Mouse (Mus musculus): ENCODE measurements around the gene Sectm1b. TPM values are rescaled to one million over a fixed set of nuclear protein-coding genes. Genes with fewer than 3 reads are reported as not detected.
"Not testable (repeated sequence)": the region's sequence is repeated elsewhere in the genome, so short reads cannot be mapped to it uniquely, and the experiment has no call there.

Gene Sectm1b
- polyA plus RNA-seq, 1 experiment from 2014 or later, result not detected

GRCm38 (mm10) chr11:121064197-121064596 lies 828 bp upstream of the Sectm1b start:
- no peak for ATAC-seq (ENCODE audit: low FRiP score)
- Histone ChIP-seq H3K4me1 (no peaks in the 10 kb centered on the region), H3K9me3 (replicated peaks) (no peaks in the 10 kb centered on the region), H3K27ac (replicated peaks) (no peak overlapping the region), H3K4me2 (no peak overlapping the region), H3K36me3 (no peaks in the 10 kb centered on the region), H3K9ac (replicated peaks) (no peak overlapping the region), H3K27me3 (replicated peaks) (no peaks in the 10 kb centered on the region), H3K4me3 (replicated peaks) (no peak overlapping the region)
- 83% methylated on average over 3 of the region's 3 CpGs for WGBS

- WGBS, result 78% methylated on average over 8 of the region's 8 CpGs
These were observed 1.8 kb downstream of the Sectm1b start for GRCm38 (mm10) chr11:121061615-121062014.

DNA sequence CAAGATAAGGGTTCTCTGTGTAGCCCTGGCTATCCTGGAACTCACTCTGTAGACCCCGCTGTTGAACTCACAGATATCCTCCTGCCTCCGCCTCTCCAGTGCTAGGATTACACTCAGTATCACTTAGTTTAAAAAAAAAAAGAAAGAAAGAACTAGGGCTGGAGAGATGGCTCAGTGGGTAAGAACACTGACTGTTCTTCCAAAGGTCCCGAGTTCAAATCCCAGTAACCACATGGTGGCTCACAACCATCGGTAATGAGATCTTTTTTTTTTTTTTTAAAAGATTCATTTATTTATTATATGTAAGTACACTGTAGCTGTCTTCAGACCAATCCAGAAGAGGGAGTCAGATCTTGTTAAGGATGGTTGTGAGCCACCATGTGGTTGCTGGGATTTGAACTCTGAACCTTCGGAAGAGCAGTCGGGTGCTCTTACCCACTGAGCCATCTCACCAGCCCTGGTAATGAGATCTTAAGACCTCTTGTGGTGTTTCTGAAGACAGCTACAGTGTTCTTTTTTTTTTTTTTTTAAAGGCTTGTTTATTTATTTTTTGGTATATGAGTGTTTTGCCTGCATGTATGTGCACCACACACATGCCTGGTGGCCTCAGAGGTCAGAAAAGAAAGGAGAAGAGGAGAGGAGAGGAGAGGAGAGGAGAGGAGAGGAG lies 2.8 kb downstream of the Sectm1b start:
- not testable (repeated sequence) for H3K36me3 ChIP-seq; H3K4me3 ChIP-seq (replicated peaks); H3K27me3 ChIP-seq (replicated peaks); H3K27ac ChIP-seq (replicated peaks); ATAC-seq (ENCODE audit: low FRiP score); H3K9ac ChIP-seq (replicated peaks); H3K4me2 ChIP-seq; H3K4me1 ChIP-seq; H3K9me3 ChIP-seq (replicated peaks)
- 99% methylated on average over 6 of the region's 6 CpGs for WGBS

More at GRCm38 (mm10) chr11:121061615-121062014, 1.8 kb downstream of the Sectm1b start:
- no peaks in the 10 kb centered on the region for H3K36me3 ChIP-seq
- no peak overlapping the region for H3K9ac ChIP-seq (replicated peaks)
- no peak overlapping the region for H3K4me2 ChIP-seq
- ATAC-seq (ENCODE audit: low FRiP score), result no peak
- H3K27ac ChIP-seq (replicated peaks), result no peak overlapping the region
- no peaks in the 10 kb centered on the region for H3K27me3 ChIP-seq (replicated peaks)
- H3K4me3 ChIP-seq (replicated peaks), result no peak overlapping the region
- no peaks in the 10 kb centered on the region for H3K9me3 ChIP-seq (replicated peaks)
- no peaks in the 10 kb centered on the region for H3K4me1 ChIP-seq

DNA sequence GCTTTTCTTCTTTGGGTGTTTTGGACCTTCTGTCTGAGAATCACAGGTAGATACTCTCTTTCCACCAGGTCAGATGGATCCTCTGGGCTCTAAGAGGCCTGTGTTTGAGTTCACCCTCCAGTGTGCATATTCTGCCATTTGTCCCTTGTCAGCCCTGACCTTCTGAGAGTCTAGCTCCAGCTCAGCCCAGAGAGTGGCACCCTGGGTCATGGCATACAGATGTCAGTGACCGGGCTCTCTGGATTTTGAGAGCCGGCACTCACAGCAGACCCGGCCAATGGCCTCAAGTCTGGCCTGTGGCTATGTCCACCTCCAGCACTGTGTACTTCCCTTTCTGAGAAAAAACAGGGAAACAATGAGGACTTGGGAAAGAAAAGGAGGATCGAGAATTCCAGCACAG lies 3.9 kb downstream of the Sectm1b start:
- no peak overlapping the region for H3K9ac ChIP-seq (replicated peaks)
- no peaks in the 10 kb centered on the region for H3K9me3 ChIP-seq (replicated peaks)
- H3K36me3 ChIP-seq, result no peaks in the 10 kb centered on the region
- ATAC-seq (ENCODE audit: low FRiP score), result no peak
- H3K4me3 ChIP-seq (replicated peaks), result no peak overlapping the region
- no peaks in the 10 kb centered on the region for H3K4me1 ChIP-seq
- H3K27ac ChIP-seq (replicated peaks), result no peak overlapping the region
- WGBS, result 91% methylated on average over 4 of the region's 4 CpGs
- no peak overlapping the region for H3K4me2 ChIP-seq
- no peaks in the 10 kb centered on the region for H3K27me3 ChIP-seq (replicated peaks)

- H3K4me2 ChIP-seq, result no peak overlapping the region
- H3K27ac ChIP-seq (replicated peaks), result no peak overlapping the region
- no peak for ATAC-seq (ENCODE audit: low FRiP score)
- WGBS, result 91% methylated on average over 4 of the region's 4 CpGs
- H3K27me3 ChIP-seq (replicated peaks), result no peaks in the 10 kb centered on the region
- H3K9ac ChIP-seq (replicated peaks), result no peak overlapping the region
- H3K4me1 ChIP-seq, result no peaks in the 10 kb centered on the region
- no peak overlapping the region for H3K4me3 ChIP-seq (replicated peaks)
- H3K9me3 ChIP-seq (replicated peaks), result no peaks in the 10 kb centered on the region
- no peaks in the 10 kb centered on the region for H3K36me3 ChIP-seq
These were observed 4.4 kb downstream of the Sectm1b start for GRCm38 (mm10) chr11:121058956-121059355.

GRCm38 (mm10) chr11:121058122-121058521 lies 5.2 kb downstream of the Sectm1b start:
- ATAC-seq (ENCODE audit: low FRiP score), result no peak
- H3K27ac ChIP-seq (replicated peaks), result no peak overlapping the region
- no peaks in the 10 kb centered on the region for H3K9me3 ChIP-seq (replicated peaks)
- H3K4me2 ChIP-seq, result no peak overlapping the region
- H3K9ac ChIP-seq (replicated peaks), result no peak overlapping the region
- no peaks in the 10 kb centered on the region for H3K4me1 ChIP-seq
- 87% methylated on average over 5 of the region's 5 CpGs for WGBS
- H3K27me3 ChIP-seq (replicated peaks), result no peaks in the 10 kb centered on the region
- no peak overlapping the region for H3K4me3 ChIP-seq (replicated peaks)
- no peaks in the 10 kb centered on the region for H3K36me3 ChIP-seq

DNA sequence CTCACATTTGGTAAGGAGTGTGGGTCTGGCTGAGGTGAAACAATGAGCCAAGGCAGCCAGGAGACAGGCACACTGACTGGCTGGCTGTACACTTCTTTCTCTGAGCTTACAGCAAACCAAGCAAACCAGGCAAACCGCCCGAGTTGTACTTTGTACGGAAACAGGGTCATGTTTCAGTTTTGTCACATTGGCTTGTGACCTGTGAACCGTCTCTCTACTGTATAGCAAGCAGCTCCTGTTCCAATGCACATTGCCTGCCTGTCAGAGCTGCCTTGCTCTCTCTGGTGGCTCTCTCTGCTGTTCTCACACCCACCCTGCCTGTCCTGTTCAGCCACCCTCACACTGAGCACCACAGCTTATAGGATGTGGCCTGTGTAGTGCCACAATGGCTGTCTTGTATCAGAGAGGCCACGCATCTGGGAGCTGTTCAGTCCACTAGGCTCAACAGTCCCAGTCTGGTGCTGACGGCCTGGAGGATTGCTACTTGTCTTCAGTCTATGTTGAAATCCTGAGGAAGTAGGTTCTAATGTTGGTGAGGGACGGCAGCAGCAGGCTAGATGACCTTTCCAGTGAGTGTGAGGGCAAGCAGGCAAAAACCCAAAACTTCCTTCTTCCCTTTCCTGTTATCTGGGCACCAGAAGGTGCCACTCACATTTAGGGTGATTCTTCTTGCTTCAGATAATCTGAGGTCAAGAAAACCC lies 6.7 kb downstream of the Sectm1b start:
- H3K36me3 ChIP-seq, result no peaks in the 10 kb centered on the region
- H3K4me1 ChIP-seq, result no peaks in the 10 kb centered on the region
- no peak for ATAC-seq (ENCODE audit: low FRiP score)
- H3K9ac ChIP-seq (replicated peaks), result no peak overlapping the region
- H3K9me3 ChIP-seq (replicated peaks), result no peaks in the 10 kb centered on the region
- no peak overlapping the region for H3K4me2 ChIP-seq
- no peaks in the 10 kb centered on the region for H3K27me3 ChIP-seq (replicated peaks)
- no peak overlapping the region for H3K27ac ChIP-seq (replicated peaks)
- WGBS, result 82% methylated on average over 7 of the region's 7 CpGs
- no peak overlapping the region for H3K4me3 ChIP-seq (replicated peaks)

GRCm38 (mm10) chr11:121053536-121053935 lies 9.8 kb downstream of the Sectm1b start:
- ATAC-seq (ENCODE audit: low FRiP score), result no peak
- no peak overlapping the region for H3K4me2 ChIP-seq
- H3K36me3 ChIP-seq, result no peaks in the 10 kb centered on the region
- no peaks in the 10 kb centered on the region for H3K4me1 ChIP-seq
- H3K9ac ChIP-seq (replicated peaks), result no peak overlapping the region
- H3K27ac ChIP-seq (replicated peaks), result no peak overlapping the region
- H3K27me3 ChIP-seq (replicated peaks), result no peaks in the 10 kb centered on the region
- WGBS, result 19% methylated on average over 8 of the region's 8 CpGs
- no peak overlapping the region for H3K4me3 ChIP-seq (replicated peaks)
- H3K9me3 ChIP-seq (replicated peaks), result no peaks in the 10 kb centered on the region

GRCm38 (mm10) chr11:121052387-121052786 lies 11.0 kb downstream of the Sectm1b start:
- Histone ChIP-seq H3K36me3 (no peaks in the 10 kb centered on the region), H3K27ac (replicated peaks) (no peak overlapping the region), H3K9me3 (replicated peaks) (no peaks in the 10 kb centered on the region), H3K4me3 (replicated peaks) (no peak overlapping the region), H3K4me1 (no peaks in the 10 kb centered on the region), H3K9ac (replicated peaks) (no peak overlapping the region), H3K27me3 (replicated peaks) (no peaks in the 10 kb centered on the region), H3K4me2 (no peak overlapping the region)
- 70% methylated on average over 4 of the region's 4 CpGs for WGBS
- no peak for ATAC-seq (ENCODE audit: low FRiP score)

GRCm38 (mm10) chr11:121051793-121052192 lies 11.6 kb downstream of the Sectm1b start:
- WGBS, result 44% methylated on average over 1 of the region's 1 CpGs
- ATAC-seq (ENCODE audit: low FRiP score), result no peak
- Histone ChIP-seq H3K27me3 (replicated peaks) (no peaks in the 10 kb centered on the region), H3K36me3 (no peaks in the 10 kb centered on the region), H3K4me1 (no peaks in the 10 kb centered on the region), H3K4me2 (no peak overlapping the region), H3K27ac (replicated peaks) (no peak overlapping the region), H3K9ac (replicated peaks) (no peak overlapping the region), H3K4me3 (replicated peaks) (no peak overlapping the region), H3K9me3 (replicated peaks) (no peaks in the 10 kb centered on the region)

DNA sequence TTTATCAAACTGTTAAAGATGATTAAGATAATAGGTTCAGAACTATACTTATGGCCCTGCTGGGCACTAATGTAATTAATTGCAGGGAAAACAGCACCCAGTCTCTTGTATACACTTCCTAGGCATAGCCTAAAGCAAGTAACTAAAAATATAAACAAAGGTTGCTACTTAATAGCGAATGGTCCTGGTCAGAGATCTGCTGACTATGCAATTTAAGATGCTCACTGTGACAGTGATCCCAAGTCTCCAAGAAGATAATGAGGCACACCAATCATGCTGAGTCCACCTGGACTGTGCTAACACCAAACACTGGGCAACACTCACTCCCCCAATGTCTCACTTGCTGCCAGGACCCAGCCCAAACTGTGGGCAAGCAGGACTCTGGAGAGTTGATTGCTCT lies 13.5 kb downstream of the Sectm1b start:
- no peaks in the 10 kb centered on the region for H3K36me3 ChIP-seq
- no peak overlapping the region for H3K4me2 ChIP-seq
- WGBS, result 67% methylated on average over 1 of the region's 1 CpGs
- no peak overlapping the region for H3K9ac ChIP-seq (replicated peaks)
- H3K27me3 ChIP-seq (replicated peaks), result no peaks in the 10 kb centered on the region
- H3K4me1 ChIP-seq, result no peaks in the 10 kb centered on the region
- no peak overlapping the region for H3K4me3 ChIP-seq (replicated peaks)
- ATAC-seq (ENCODE audit: low FRiP score), result no peak
- no peak overlapping the region for H3K27ac ChIP-seq (replicated peaks)
- no peaks in the 10 kb centered on the region for H3K9me3 ChIP-seq (replicated peaks)

GRCm38 (mm10) chr11:121047826-121048399 lies 15.5 kb downstream of the Sectm1b start:
- no peaks in the 10 kb centered on the region; the same call in 1 of the 2 replicates for H3K27me3 ChIP-seq (replicated peaks)
- no peak for ATAC-seq (ENCODE audit: low FRiP score)
- no peaks in the 10 kb centered on the region for H3K9me3 ChIP-seq (replicated peaks)
- 82% methylated on average over 2 of the region's 2 CpGs for WGBS
- H3K36me3 ChIP-seq, result no peaks in the 10 kb centered on the region
- no peaks in the 10 kb centered on the region for H3K4me1 ChIP-seq
- H3K4me3 ChIP-seq (replicated peaks), result no peak overlapping the region
- no peak overlapping the region for H3K4me2 ChIP-seq
- H3K9ac ChIP-seq (replicated peaks), result no peak overlapping the region
- no peak overlapping the region for H3K27ac ChIP-seq (replicated peaks)
